Mouse (Mus musculus): Measurements from ENCODE around the gene Aars.

DNA sequence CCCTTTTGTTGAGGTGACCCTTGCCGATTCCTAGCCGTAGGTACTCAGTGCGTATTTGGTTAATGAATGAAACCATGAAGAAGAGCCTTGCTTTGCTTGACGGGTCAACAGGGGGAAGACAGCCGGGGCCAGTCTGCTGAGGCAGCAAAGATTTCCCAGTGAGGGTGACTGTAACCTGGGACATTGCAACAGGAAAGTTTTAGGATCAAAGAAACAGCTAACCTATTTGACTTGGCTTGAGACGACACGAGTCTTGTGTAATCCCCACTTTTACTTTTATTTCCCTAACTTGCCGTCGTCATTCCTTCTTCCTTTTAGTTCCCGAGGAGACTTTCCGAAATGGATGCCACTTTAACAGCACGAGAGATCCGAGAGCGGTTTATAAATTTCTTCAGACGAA, 3.6 kb downstream of the Aars start:
- TF ChIP-seq CTCF (IDR thresholded peaks at IDR 0.05; ENCODE audit: extremely low read depth, insufficient read depth, insufficient read length, insufficient replicate concordance), result no peak
- TF ChIP-seq POLR2A (IDR thresholded peaks at IDR 0.05; ENCODE audit: low read depth, low read length), result no peak

All from spleen, adult 2 months (tissue).